Mouse (Mus musculus): ENCODE results near the gene Ltbp4. TPM values are rescaled to one million over a fixed set of nuclear protein-coding genes. Genes with fewer than 3 reads are reported as not detected.

Gene Ltbp4
- total RNA-seq, 2 experiments from 2014 or later, result not detected

DNA sequence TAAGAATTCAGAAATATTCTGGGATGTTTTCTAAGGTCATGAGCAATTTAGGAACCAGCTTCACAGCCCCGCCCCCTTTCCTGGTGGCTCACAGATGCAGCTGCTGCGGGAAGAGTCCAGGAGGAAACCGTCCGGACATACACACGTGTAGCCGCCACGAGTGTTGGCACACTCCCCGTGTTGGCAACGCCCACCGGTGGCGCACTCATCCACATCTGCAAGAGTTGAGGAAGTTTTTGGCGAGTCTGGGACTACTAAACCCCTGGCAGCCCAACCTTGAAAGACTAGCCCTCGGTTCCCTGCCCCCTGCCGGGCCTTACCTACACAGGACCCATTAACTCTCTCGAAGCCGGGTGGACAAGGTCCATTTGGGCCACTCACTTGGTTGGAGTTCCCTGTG is 8.8 kb downstream of the Ltbp4 start:
- no peak for ATAC-seq (ENCODE audit: poor library complexity, severe bottlenecking)

DNA sequence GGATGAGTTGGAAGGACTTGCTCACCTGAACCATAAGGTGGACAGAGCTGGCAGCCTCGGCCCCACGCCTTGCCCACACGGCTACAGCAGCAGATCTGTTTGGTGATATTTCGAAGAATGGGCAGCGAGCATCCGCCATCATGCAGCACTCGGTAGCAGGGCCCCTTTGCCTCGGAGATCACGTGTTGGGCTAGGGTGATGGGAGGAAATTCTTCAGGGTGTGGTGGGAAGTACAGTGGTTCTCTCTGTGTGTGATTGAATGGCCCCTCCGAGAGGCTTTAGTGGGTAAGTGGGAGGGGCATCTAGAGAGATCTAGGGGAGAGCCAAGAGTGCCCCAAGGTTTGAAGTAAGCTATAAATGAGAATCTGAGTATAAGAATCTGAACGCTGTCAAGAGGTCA is 9.3 kb downstream of the Ltbp4 start:
- ATAC-seq (ENCODE audit: poor library complexity, severe bottlenecking), result no peak

DNA sequence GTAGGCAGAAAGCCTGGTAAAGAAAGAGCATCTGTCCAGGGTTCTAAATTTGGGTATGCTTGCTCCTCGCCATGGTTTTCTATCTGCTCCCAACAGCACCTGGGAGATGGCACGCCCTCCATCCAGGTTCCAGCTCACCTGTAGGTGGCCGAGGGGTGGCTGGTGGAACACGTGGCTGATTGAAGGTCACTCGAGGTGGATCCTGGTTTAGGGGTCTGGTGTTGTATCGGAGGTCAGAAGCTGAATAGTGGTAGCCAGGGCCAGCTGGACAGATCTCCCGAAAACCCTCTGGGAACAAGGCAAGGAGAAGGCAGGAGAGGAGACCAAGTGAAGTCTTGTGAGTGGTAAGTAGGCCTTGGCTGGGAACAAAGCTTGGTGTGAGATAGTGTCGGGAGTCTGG is 10.0 kb downstream of the Ltbp4 start:
- ATAC-seq (ENCODE audit: poor library complexity, severe bottlenecking), result no peak

DNA sequence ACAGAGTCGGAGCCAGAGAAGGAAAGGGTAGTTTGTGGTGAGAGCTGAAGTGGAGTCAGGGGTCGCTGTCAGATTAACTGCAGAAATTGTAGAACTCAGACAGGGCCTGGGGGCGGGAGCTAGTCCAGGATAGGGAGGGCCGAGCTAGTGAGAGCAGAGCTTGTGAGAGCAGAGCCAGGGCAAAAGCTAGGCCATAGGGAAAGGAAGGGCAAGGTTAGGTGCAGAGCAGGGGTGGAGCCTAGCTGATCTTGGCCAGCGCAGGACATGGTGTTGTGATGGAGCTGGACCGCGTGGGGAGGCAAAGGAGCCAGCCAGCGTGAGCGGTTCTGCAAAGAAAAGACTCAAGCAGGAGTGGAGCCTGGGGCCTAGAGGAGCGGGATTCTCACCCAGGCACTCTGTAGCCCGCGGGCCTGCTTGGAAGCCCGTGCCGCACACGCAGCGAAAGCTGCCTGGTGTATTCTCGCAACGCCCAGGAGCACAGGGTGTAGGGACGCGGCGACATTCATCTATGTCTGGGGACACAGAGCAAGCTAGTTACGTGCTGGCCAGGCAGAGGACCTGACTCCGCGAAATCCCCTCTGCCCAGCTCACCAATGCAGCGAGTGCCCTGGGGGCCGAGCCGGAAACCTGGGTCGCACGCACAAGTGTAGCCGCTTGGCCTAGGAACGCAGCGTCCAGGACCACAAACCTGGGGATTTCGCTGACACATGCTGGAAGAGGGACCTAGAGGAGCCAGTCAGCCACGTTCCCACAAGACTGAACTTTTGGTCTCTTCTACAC is 11.2 kb downstream of the Ltbp4 start:
- no peak for ATAC-seq (ENCODE audit: poor library complexity, severe bottlenecking)

DNA sequence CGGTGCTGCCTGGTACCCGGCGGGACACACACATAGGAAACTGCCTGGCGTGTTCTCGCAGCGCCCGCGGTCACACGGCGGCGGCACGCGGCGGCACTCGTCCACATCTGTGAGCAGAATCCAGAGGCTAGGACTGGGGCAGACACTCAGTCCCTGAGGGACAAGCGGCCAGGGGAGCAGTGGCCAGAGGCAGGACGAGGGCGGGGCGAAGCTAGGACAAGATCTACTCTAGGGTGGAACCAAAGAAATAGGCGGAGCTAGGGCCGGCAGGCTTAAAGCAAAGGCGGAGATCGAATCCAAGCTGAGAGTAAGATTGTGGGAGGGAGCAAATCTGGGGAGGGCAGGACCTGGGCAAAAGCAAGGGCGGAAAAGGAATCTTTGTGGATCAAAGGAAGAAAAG is 11.8 kb downstream of the Ltbp4 start:
- 0 out of 2 replicates have a peak, but pooled peaks have one; percentile 15 for ATAC-seq (ENCODE audit: poor library complexity, severe bottlenecking)

DNA sequence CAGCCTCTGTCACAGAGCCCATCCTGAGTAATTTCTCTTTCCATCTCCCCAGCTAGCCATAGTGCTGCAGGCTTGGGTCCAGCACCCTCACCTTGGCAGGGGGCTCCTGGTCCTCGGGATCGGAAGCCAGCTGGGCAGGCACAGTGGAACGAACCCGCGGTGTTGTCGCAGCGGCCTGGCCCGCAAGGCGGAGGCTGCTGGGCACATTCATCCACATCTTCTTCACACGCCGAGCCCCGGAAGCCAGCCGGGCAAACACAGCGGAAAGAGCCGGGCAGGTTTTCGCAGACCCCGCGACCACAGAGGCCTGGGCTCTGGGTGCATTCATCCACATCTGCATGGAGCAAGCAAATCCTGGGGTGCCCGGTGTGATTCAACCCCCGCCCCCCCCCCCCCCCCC is 12.6 kb downstream of the Ltbp4 start:
- ATAC-seq (ENCODE audit: poor library complexity, severe bottlenecking), result no peak

DNA sequence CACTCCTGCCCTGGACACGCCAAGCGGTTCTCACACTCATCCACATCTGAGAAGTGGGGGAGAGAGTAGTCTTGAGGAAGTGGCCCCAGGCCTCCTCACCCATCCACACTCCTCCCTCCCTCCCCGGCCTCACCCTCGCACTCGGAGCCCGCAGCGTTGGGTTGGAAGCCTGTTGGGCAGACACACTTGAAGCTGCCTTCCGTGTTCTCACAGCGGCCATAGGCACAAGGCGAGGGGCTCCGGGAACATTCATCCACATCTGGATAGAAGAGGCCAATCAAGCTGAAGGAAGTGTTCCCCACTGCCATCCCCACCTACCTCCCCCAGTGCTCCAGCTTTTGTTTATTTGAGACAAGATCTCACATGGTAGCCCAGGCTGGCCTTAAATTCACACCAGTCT is 13.3 kb downstream of the Ltbp4 start:
- ATAC-seq (ENCODE audit: poor library complexity, severe bottlenecking), result no peak

DNA sequence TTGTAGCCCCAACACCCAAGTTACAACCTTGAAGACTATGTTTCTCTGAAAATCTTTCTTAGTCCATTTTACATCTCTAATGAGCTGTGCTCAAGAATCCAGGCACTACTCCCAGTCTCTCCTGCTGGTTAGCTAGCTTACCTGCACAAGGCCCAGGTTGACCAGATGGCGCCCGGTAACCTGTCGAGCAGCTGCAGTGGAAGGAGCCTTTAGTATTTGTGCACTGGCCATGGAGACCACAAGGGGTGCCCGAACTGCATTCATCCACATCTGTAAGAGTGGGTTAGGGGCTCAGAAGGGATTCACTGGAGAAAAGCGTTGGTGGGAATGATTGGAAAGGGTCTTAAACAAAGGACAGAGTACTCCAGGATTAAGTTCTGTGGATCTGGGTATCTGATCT is 14.5 kb downstream of the Ltbp4 start:
- no peak for ATAC-seq (ENCODE audit: poor library complexity, severe bottlenecking)

DNA sequence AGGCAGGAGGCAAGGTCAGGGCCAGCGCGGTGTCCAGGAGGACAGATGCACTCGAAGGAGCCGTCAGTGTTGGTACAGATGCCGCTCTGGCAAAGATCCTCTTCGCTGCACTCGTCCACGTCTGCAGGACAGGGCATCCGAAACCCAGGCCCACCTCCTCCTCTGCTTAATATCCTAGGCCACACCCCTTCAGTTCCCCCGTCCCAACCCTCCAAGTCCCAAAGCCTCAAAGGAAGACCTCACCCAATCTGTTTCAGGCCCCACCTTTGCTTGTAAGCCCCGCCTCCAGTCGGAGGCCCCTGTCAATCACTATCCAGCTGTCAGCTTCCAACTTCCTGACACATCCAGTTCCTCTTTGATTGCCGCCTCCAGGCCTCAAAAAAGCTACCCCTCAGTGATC is 15.2 kb downstream of the Ltbp4 start:
- no peak for ATAC-seq (ENCODE audit: poor library complexity, severe bottlenecking)

DNA sequence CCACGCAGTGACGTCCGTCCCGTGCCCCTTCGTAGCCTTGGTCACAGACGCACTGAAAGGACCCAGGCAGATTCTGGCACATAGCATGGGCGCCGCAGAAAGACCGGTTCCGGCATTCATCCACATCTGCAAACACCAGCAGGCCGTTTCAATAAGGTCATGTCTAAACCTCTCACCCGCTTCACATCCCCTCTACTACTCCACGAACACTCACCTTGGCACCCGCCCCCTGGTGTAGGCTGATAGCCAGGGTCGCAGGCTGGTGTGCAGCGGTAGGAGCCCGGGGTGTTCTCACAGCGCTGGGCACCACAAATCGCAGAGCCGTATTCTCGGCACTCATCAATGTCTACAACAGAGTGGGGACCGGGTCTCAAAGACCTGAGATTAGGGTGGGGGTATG is 18.1 kb downstream of the Ltbp4 start:
- ATAC-seq (ENCODE audit: poor library complexity, severe bottlenecking), result no peak

DNA sequence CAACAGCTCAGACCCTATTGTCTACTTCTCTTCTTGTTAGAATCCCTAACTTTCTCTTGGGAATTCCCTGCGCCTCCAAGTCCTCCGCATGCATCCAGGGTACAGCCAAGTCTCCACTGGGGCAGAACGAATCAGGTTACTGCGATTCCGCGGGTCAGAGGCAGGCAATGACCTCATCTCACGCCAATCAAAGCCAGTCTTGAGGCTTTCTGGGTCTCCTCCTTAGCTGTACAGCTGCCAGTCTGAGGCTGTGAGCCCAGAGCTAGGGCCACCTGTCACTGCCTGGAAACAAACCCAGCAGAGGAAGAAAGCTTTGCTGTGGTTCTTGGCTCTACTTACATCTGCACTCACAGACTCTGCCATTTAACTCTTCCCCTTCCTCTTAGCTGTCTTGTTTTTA is 21.5 kb downstream of the Ltbp4 start:
- ATAC-seq (ENCODE audit: poor library complexity, severe bottlenecking), result no peak

DNA sequence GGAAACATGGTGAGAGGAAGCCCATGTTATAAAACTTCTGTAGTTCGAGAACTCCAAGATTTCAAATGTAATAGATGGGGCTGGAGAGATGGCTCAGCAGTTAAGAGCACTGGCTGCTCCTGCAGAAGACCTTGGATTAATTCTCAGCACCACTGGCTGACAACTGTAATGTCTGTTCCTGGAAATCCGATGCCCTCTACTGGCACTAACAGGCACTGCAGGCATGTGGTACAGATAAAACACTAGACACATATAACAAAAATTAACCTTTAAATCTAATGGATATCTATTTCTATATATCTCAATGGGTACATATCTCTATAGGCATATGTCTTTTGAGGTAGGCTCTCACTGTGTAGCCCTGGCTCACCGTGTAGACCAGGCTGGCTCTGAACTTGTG is 23.1 kb downstream of the Ltbp4 start:
- no peak for ATAC-seq (ENCODE audit: poor library complexity, severe bottlenecking)

DNA sequence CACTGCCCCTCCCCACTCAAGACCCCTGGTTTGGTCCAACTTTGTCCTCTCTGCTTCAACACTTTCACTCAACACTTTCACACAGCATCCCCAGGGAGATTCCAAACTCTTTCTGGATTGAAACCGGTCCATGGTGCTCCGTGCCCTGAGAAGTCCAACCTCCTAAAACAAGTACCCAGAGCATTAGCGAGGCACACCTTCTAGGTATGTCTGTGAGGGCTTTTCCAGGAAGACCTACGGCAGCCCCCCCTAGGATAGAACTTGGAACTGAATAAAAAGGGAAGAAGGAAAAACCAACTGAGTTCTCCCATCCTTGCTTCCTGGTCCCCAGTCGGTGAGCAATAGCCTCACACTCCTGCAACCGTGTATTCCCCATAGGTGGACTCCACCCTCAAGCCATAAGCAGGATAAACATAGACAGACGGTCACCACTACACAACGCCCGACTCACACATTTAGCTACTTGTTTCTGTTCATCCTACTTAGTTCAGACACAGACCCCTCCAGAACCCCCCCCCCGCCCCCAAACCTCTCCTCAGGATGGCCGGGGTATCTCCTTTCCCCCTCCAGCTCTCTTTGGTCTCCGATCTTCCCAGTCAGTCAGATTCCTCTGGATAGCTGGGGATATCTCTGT is 25.7 kb downstream of the Ltbp4 start:
- ATAC-seq (ENCODE audit: poor library complexity, severe bottlenecking), result no peak

DNA sequence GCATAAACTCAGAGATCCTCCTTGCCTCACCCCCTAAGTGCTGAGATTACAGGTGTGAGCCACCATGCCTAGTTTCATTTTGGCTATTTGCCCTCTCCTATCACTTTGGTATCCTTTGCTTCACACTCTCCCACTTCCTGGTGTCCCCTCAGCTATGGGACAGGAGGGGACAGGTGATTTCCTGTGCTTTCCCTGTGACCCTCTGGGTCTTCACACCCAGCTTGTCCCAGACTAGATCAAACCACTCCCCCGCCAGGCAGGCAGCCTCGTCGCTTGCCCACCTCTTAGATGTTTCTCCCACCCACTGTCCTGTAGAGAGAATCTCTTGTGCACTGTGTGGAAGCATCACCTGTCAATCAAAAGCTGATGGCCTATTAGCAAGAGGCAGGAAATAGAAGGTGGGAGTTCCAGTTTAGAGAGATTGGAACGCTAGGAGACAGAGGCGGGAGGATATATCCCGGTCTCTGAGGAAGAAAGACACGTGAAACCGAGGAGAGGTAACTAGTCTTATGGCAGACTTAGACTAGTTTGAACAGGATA is 26.4 kb downstream of the Ltbp4 start:
- ATAC-seq (ENCODE audit: poor library complexity, severe bottlenecking), result no peak

DNA sequence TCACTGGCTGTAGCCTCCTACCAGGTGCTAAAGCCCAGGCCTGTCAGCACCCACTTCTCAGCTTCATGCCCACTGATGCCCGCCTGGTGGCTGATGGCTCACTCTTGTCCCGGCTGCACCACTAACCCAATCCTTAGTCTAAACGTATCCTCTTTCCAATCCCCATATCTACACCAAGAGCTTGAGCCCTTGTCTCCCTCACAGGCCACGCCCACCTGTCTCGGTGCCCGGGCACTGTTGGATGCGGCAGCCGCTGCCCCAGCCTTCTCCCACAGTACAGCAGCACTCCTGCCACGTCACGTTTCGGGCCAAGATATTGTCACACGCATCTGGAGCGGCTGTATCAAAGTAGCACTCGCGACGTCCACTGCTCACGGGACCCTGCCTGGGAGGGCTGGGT is 27.2 kb downstream of the Ltbp4 start:
- no peak for ATAC-seq (ENCODE audit: poor library complexity, severe bottlenecking)

DNA sequence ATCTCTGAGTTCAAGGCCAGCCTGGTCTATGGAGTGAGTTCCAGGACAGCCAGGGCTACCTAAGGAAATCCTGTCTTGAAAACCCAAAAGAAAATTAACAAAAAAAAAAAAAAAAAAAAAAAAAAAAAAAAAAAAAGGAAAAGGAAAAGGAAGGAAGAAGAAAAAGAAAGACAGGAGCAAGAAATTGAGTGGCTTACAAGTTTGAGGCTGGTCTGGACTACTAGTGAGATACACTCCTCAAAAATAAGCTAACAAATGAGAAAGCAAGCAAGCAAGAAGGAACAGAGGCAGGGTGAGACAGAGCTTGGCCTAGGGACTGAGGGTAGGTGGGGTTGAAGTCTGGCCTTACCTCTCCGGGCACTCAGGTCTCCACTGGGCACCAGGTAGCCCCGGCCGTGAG is 27.7 kb downstream of the Ltbp4 start:
- ATAC-seq (ENCODE audit: poor library complexity, severe bottlenecking), result no peak

DNA sequence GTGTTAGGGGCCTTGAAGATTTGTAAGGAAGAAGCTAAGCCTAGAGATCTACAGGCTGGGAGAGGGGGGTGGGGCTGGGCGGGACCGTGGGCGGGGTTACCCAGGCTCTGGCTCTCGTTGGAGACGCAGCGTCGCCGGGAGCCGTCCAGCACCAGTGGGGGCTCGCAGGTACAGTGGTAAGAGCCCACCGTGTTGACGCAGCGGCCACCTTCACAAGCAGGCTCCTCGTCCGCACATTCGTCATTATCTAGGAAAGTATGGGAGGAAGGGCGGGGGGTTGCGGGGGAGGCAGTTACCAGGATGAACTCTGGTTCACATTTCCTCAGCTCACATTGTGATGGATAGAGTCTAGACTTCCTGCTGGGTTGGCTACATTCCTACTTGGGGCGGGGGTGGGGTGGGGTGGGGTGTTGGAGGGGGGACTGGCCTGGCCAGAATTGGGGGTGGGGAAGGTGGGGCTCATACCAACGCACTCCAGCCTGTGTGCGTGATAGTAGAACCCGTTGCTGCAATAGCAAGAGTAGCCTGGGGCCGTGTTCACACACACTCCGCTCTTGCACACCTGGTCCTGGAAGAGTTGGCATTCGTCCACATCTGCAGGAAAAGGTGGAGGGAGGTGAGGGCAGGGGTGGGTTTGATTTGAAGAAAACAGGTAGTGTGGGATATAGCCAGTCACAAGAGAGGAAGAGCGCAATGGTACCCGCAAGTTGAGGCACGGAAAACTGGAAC is 28.5 kb downstream of the Ltbp4 start:
- no peak for ATAC-seq (ENCODE audit: poor library complexity, severe bottlenecking)

DNA sequence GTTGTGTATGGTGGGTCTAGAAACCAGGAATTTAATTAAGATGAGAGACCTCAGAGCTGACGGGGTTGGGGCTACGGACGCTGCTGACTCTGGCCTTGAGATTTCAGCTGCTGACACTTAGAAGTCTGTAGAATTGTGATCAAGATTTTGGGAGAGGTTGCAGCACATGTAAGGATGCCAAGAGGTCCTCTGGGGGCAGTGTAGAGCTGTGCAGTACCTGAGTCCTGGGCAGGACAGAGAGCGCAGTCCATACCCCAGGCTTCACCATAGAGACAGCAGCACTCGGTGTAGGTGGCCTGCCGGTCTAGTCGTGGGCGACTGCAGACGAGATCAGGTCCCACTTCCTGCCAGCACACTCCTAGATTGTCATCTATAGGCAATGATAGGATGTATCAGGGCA is 29.9 kb downstream of the Ltbp4 start:
- ATAC-seq (ENCODE audit: poor library complexity, severe bottlenecking), result no peak

DNA sequence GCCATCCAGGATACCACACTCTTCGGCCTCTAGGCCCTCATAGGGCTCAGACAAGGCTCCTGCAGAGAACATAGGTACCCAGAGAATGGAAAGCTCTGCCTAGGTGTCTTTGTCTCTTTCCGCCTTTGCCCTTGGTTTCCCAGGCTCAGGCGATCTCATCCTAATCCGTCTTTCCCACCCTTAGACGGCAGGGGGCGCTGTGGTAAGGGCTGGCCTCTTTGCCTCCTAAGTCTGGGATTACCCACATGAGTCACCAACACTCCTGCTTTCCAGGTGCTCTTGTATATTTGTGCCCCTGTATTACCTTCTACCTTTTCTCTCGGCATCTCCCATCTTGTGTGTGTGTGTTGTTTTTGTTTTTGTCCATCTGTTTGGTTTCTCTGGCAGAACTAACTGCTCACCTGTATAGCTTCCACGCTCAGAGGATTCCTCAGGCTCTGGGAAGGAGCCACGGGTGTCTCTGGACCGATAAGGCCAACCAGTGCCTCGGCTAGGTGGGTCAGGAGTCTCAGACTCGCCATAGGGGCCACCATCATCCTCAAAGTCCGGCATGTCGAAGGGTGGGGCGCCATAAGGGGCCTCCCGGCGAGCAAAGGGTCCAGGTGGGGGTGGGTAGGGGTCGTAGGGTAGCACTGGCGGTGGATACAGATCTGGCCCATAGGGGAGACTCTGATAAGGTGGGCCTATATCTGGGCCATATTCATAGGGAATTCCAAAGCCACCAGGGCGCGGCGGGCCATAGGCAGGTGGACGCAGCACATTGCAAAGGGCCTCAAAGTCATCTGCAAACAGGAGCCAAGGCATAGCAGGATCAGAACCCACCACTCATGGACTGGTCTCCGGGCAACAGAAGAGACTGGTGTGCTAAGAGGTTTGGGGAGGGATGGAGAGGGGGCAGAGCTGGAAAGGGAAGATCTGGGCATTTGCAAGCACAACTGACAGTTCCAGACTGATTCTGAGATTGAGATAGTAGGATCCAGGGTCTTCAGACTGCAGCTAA is 31.0 kb downstream of the Ltbp4 start:
- ATAC-seq (ENCODE audit: poor library complexity, severe bottlenecking), result no peak

DNA sequence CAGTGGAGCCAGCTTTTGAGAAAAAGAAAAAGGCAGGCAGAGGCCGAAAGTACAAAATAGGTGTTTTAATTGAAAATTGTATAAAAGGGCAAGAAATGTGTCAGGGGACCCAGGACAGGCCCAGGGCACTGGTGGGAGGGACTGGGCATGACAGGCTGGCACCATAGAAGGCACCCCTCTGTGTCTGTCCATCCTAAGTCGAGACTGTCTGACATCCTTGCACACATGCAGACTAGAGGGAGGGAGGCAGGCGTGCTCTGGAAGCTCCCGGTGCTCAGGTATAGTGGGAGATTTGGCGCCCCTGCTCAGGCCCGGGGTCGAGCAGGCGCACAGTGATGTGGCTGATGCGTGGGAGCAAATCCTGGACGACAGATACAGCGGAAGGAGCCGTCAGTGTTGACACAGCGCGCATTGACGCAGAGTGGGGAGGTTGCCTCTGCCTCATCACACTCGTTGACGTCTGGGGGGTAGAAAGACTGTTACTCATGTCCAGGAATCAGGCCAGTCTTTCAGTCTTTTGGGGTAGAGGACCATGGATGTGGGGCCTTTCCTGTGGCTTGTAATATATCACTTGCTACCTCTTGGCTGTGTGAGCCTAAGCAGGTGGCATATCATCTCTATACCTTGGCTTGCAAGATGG is 32.3 kb downstream of the Ltbp4 start:
- ATAC-seq (ENCODE audit: poor library complexity, severe bottlenecking), result no peak

Measured in megakaryocyte, adult 5-6 weeks (primary cell).